Mouse (Mus musculus): Measurements from ENCODE around the gene Acd.

The Acd gene

GRCm38 (mm10) chr8:105648929-105649328 is 52.0 kb downstream of the Acd start:
- no peak for DNase-seq (ENCODE audit: low spot score)
